7 mouse cellular contexts compared by ENCODE assay signal in genomic region chr17:29360761-29361221, GRCm38 (mm10). TPM values are rescaled to one million over a fixed set of nuclear protein-coding genes. Genes with fewer than 3 reads are reported as not detected.
A peak's percentile ranks its signal among the peaks of the same experiment; 100 is the strongest.
DNase-seq lines count a peak whose midpoint lies in the region; ATAC-seq and TF ChIP-seq lines count a peak whose summit lies in the region.

Gene Fgd2, plus strand, starts transcription at chr17:29360914.

- TF ChIP-seq CTCF in testis, adult 2 months (IDR thresholded peaks at IDR 0.05; ENCODE audit: control insufficient read depth, insufficient read depth, insufficient replicate concordance, low read depth, low read length), result no peak
- TF ChIP-seq CTCF in liver, adult 2 months (IDR thresholded peaks at IDR 0.05; ENCODE audit: low read depth, low read length), result no peak
- TF ChIP-seq CTCF in small intestine, adult 2 months (IDR thresholded peaks at IDR 0.05; ENCODE audit: extremely low read depth, insufficient read length, insufficient replicate concordance, low read depth, low read length), result no peak

- no peak within 1 kb of the TSS for H3K4me3 ChIP-seq in testis, adult 2 months (ENCODE audit: control insufficient read depth, low read depth, low read length)
- H3K4me3 ChIP-seq in embryonic facial prominence, embryonic 14.5 days (ENCODE audit: low read depth, low read length), result no peak within 1 kb of the TSS
- peak within 1 kb of the TSS; percentile 65 for H3K4me3 ChIP-seq in liver, adult 2 months (ENCODE audit: insufficient read depth, low read depth, low read length)
- peak within 1 kb of the TSS; percentile 50 for H3K4me3 ChIP-seq in small intestine, adult 2 months (ENCODE audit: low read depth, low read length)

- H3K9me3 ChIP-seq in embryonic facial prominence, embryonic 14.5 days (ENCODE audit: control insufficient read depth, low read length), result no peaks in the 10 kb centered on the region

- 0 out of 2 replicates have a peak within 1 kb of the TSS, but pooled peaks have one; percentile 22 for H3K9ac ChIP-seq in embryonic facial prominence, embryonic 14.5 days (ENCODE audit: low read depth, low read length)
- peak within 1 kb of the TSS; percentile 56; the same call in 1 of the 2 replicates for H3K9ac ChIP-seq in liver, adult 2 months (ENCODE audit: low read depth, low read length)

- no peak for TF ChIP-seq POLR2A in testis, adult 2 months (IDR thresholded peaks at IDR 0.05; ENCODE audit: control insufficient read depth, low read depth, low read length)
- TF ChIP-seq POLR2A in liver, adult 2 months (IDR thresholded peaks at IDR 0.05; ENCODE audit: extremely low read depth, insufficient read depth, low read length), result no peak
- TF ChIP-seq POLR2A in small intestine, adult 2 months (IDR thresholded peaks at IDR 0.05; ENCODE audit: low read depth, low read length), result no peak

- DNase-seq in testis, postnatal 14 days (ENCODE audit: low spot score), result no peak
- no peak for DNase-seq in embryonic facial prominence, embryonic 14.5 days (ENCODE audit: low spot score)
- peak; percentile 51 for DNase-seq in liver, adult 2 months (ENCODE audit: extremely low read depth, low read depth, low spot score)
- no peak for DNase-seq in layer of hippocampus, adult 18-20 months (ENCODE audit: low spot score in 2 of 2)

- ATAC-seq in embryonic facial prominence, embryonic 14.5 days (ENCODE audit: low read depth), result no peak
- no peak for ATAC-seq in activated CD4-positive, CD25-positive, alpha-beta regulatory T cell, adult 4 months

- H3K4me2 ChIP-seq in embryonic facial prominence, embryonic 14.5 days (ENCODE audit: low read depth, low read length), result no peak within 1 kb of the TSS

- no peaks in the 10 kb centered on the region for H3K27me3 ChIP-seq in testis, adult 2 months (ENCODE audit: control insufficient read depth, insufficient read depth, low read length)
- no peaks in the 10 kb centered on the region for H3K27me3 ChIP-seq in embryonic facial prominence, embryonic 14.5 days (replicated peaks; ENCODE audit: control insufficient read depth, insufficient read depth, low read length)
- H3K27me3 ChIP-seq in liver, adult 2 months (ENCODE audit: control insufficient read depth, insufficient read depth, low read length), result no peaks in the 10 kb centered on the region
- H3K27me3 ChIP-seq in small intestine, adult 2 months (ENCODE audit: control insufficient read depth, insufficient read depth, low read length), result no peaks in the 10 kb centered on the region

- 13% methylated on average over 5 of the region's 5 CpGs for WGBS in embryonic facial prominence, embryonic 14.5 days
- WGBS in liver, adult 2 months, result 41% methylated on average over 5 of the region's 5 CpGs
- WGBS in small intestine, adult 2 months, result 37% methylated on average over 5 of the region's 5 CpGs

- no peaks in the 10 kb centered on the region for H3K36me3 ChIP-seq in testis, adult 2 months (ENCODE audit: control insufficient read depth, insufficient read depth, low read length)
- no peaks in the 10 kb centered on the region for H3K36me3 ChIP-seq in embryonic facial prominence, embryonic 14.5 days (ENCODE audit: control insufficient read depth, insufficient read depth, low read length)
- no peaks in the 10 kb centered on the region for H3K36me3 ChIP-seq in liver, adult 2 months (ENCODE audit: control insufficient read depth, insufficient read depth, low read length)
- H3K36me3 ChIP-seq in small intestine, adult 2 months (ENCODE audit: control insufficient read depth, insufficient read depth, low read length), result no peaks in the 10 kb centered on the region

- no peak within 1 kb of the TSS for H3K27ac ChIP-seq in testis, adult 2 months (ENCODE audit: control insufficient read depth, insufficient read depth, low read depth, low read length)
- H3K27ac ChIP-seq in embryonic facial prominence, embryonic 14.5 days (replicated peaks; ENCODE audit: low read depth, low read length), result no peak within 1 kb of the TSS
- 0 out of 2 replicates have a peak within 1 kb of the TSS, but pooled peaks have one; percentile 11 for H3K27ac ChIP-seq in liver, adult 2 months (replicated peaks; ENCODE audit: insufficient read depth, low read depth, low read length)
- peak within 1 kb of the TSS; percentile 17 for H3K27ac ChIP-seq in small intestine, adult 2 months (ENCODE audit: insufficient read depth, low read depth, low read length)

- H3K4me1 ChIP-seq in testis, adult 2 months (ENCODE audit: control insufficient read depth, insufficient read depth, low read length), result peaks cover 18% of the 10 kb centered on the region
- H3K4me1 ChIP-seq in embryonic facial prominence, embryonic 14.5 days (ENCODE audit: control insufficient read depth, insufficient read depth, low read length), result peaks cover 11% of the 10 kb centered on the region
- H3K4me1 ChIP-seq in liver, adult 2 months (ENCODE audit: control insufficient read depth, insufficient read depth, low read length), result peaks cover 3% of the 10 kb centered on the region; the same call in 1 of the 2 replicates
- H3K4me1 ChIP-seq in small intestine, adult 2 months (ENCODE audit: control insufficient read depth, insufficient read depth, insufficient read length, low read length), result peaks cover 11% of the 10 kb centered on the region

- no peaks in the 10 kb centered on the region for H3K79me2 ChIP-seq in liver, adult 2 months (ENCODE audit: control insufficient read depth, insufficient read depth, low read length)

RNA-seq across cellular contexts. Expression of gene Fgd2, which starts in this region (rescaled TPM):
- 33.4 and 38.3 TPM in 2 replicates for polyA plus RNA-seq in testis, adult 2 months (2012; rRNA removed)
- 10.5 and 12.7 TPM in 2 replicates for polyA plus RNA-seq in embryonic facial prominence, embryonic 14.5 days (2014; fragmentation: Nextera tagmentation; extraction: Ambion mirVana)
- total RNA-seq in liver, adult 2 months (2014; rRNA removed), result 7.6 and 8.9 TPM in 2 replicates
- 4.0 and 8.8 TPM in 2 replicates for polyA plus RNA-seq in liver, adult 2 months (2012; rRNA removed)
- polyA plus RNA-seq in small intestine, adult 2 months (2012; rRNA removed), result 14.0 and 16.3 TPM in 2 replicates
- total RNA-seq in layer of hippocampus, adult 18-20 months (2021), result 1 to 10 TPM; 4.4 to 5.8 TPM
- 1 to 10 TPM in 1 of 2 experiments, under 1 TPM in 1; 0.79 to 2.5 TPM for polyA plus RNA-seq in activated CD4-positive, CD25-positive, alpha-beta regulatory T cell, adult 4 months (2017; shearing (Covaris generic))

Comparison
In these comparisons a context has a peak if more than half of its experiments do, and no peak if none do; other contexts are left out.
1. H3K27ac ChIP-seq: peak in liver, adult 2 months (single experiment) and small intestine, adult 2 months (single experiment); none in testis, adult 2 months (single experiment) and embryonic facial prominence, embryonic 14.5 days (single experiment).
2. H3K4me3 ChIP-seq: peak in liver, adult 2 months (single experiment) and small intestine, adult 2 months (single experiment); none in testis, adult 2 months (single experiment) and embryonic facial prominence, embryonic 14.5 days (single experiment).